Mouse (Mus musculus) kidney, embryonic 15.5 days (tissue): ENCODE measurements around the gene Cfap298. TPM values are rescaled to one million over a fixed set of nuclear protein-coding genes. Genes with fewer than 3 reads are reported as not detected.

Experiments used
- ATAC-seq: fragments of 200-750 bp; cut with Nextera tagmentation; replicated peaks from 2 replicates; pipeline ENCODE4 v1.8.0; 2017; ENCODE audit warnings: moderate TSS enrichment; ENCODE audit not compliant: low FRiP score
- H3K27ac ChIP-seq: fragments of 300-500 bp; sonication (generic); 2 replicates; pipeline ENCODE4 v1.5.1; 2015; ENCODE audit warnings: mild to moderate bottlenecking, inconsistent platforms
- H3K27me3 ChIP-seq: fragments of 300-500 bp; sonication (generic); 2 replicates; pipeline ENCODE4 v1.6.1; 2015; ENCODE audit warnings: inconsistent platforms
- H3K36me3 ChIP-seq: fragments of 300-500 bp; sonication (generic); 2 replicates; pipeline ENCODE4 v1.6.1; 2015; ENCODE audit warnings: inconsistent platforms
- H3K4me1 ChIP-seq: fragments of 300-500 bp; sonication (generic); 2 replicates; pipeline ENCODE4 v1.6.1; 2015; ENCODE audit warnings: inconsistent platforms
- H3K4me2 ChIP-seq: fragments of 300-500 bp; sonication (generic); 2 replicates; pipeline ENCODE4 v1.6.1; 2015; ENCODE audit warnings: moderate library complexity, mild to moderate bottlenecking, inconsistent platforms
- H3K4me3 ChIP-seq: fragments of 300-500 bp; sonication (generic); replicated peaks from 2 replicates; pipeline ENCODE4 v1.5.1; 2015; ENCODE audit warnings: mild to moderate bottlenecking, inconsistent platforms
- H3K9ac ChIP-seq: fragments of 300-500 bp; sonication (generic); 2 replicates; pipeline ENCODE4 v1.6.1; 2015; ENCODE audit warnings: mild to moderate bottlenecking, inconsistent platforms
- H3K9me3 ChIP-seq: fragments of 300-500 bp; sonication (generic); replicated peaks from 2 replicates; pipeline ENCODE4 v1.6.1; 2016; ENCODE audit warnings: inconsistent platforms
- WGBS: fragments of 180-500 bp; shearing (Covaris S2); methylation state at CpG from one replicate; pipeline ENCODE4 v1.1.7; 2015; ENCODE audit warnings: mixed read lengths; 5-methylcytosine and 5-hydroxymethylcytosine counted together
- microRNA-seq: library from miRNA; unstranded; fragments of <30 nt; microRNA quantifications from one replicate; pipeline ENCODE4, GENCODE M21; 2016
- polyA plus RNA-seq: library from polyadenylated mRNA; unstranded; fragments of >200 nt; fragmentation: Nextera tagmentation; extraction: Ambion mirVana; gene quantifications from 2 replicates; pipeline ENCODE4 v1.2.1, GENCODE M21; 2015

Cfap298 gene
- polyA plus RNA-seq, 1 experiment from 2014 or later: 37.0 TPM

DNA sequence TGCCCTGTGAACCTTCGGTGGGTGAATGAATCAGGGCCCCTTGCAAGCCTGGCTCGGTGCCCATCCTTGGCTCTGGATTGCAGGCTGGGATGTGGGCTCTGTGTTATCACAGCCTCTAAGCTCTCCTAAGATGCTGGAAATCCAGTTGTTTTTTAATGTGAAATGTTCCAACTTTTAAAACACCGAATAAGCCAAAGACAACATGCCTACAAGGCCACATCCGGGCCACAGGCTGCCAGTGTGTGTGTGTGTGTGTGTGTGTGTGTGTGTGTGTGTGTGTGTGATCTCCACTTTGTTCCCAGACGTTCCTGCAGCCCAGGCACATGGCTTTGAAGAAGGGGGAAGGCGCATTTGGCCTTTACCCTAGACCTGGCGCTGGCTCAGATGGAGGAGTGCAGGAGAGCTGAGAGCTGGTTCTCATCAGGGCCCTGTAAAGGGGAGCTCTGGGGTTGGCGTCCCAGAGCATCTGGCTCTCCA is 52.4 kb downstream of the Cfap298 start:
- no peak overlapping the region for H3K4me3 ChIP-seq
- 0 out of 2 replicates have a peak overlapping the region, but pooled peaks have one; percentile 0 for H3K27ac ChIP-seq
- no peaks in the 10 kb centered on the region for H3K27me3 ChIP-seq
- H3K4me1 ChIP-seq: peaks cover 15% of the 10 kb centered on the region
- ATAC-seq: peak; percentile 54; the same call in 1 of the 2 replicates
- H3K9me3 ChIP-seq: no peaks in the 10 kb centered on the region
- no peaks in the 10 kb centered on the region for H3K36me3 ChIP-seq
- H3K9ac ChIP-seq: no peak overlapping the region
- H3K4me2 ChIP-seq: no peak overlapping the region
- 52% methylated on average over 8 of the region's 8 CpGs for WGBS

DNA sequence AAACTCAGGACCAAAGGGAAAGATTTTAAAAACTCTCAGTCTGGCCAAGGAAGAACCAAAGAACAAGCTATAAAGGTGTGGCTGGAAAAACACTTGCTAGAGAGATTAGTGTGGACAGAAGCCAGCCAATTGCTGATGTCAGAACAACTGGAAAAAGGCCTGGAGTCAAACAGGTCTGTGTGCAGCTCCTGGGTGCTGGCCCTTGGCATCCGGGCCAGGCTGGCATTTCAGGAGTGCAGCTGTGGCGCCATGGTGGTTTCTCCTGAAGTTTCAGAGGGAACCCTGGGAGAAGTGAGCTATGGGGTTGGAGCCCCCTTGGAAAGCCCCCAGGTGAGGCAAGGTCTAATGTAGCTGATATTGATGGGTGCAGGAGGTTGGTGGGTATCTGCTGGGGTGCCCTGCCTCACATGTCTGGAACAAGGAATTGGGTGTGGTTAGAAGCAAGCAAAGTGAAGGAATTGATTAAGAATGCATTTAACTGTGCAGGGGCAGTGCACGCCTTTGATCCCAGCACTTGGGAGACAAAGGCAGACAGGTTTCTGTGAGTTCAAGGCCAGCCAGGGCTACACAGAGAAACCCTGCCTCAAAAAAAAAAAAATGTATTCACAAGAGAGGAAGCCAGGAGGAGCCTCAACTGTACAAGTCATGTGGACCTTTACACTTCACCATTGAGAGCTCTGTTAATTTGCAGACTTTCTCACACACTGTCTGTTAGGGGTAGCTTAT is 56.6 kb downstream of the Cfap298 start:
- H3K27ac ChIP-seq: no peak overlapping the region
- no peak for ATAC-seq
- WGBS: 94% methylated on average over 3 of the region's 3 CpGs
- H3K4me3 ChIP-seq: no peak overlapping the region
- no peaks in the 10 kb centered on the region for H3K27me3 ChIP-seq
- no peaks in the 10 kb centered on the region for H3K9me3 ChIP-seq
- no peak overlapping the region for H3K4me2 ChIP-seq
- H3K36me3 ChIP-seq: no peaks in the 10 kb centered on the region
- peaks cover 8% of the 10 kb centered on the region for H3K4me1 ChIP-seq
- H3K9ac ChIP-seq: no peak overlapping the region

Small RNAs within 50 kb of the gene (microRNA-seq; reads per million reads assigned to microRNA genes)
- not detected for gene Gm22933

Other genes with a start within 250 kb of the Cfap298 start
- gene Mis18a, start 207.7 kb downstream of the Cfap298 start, polyA plus RNA-seq: 63.7 and 69.1 TPM in 2 replicates
- gene Mrap, start 196.9 kb downstream of the Cfap298 start, polyA plus RNA-seq: 2.4 and 9.6 TPM in 2 replicates
- 8.7 and 9.0 TPM in 2 replicates for gene Urb1, start 124.7 kb downstream of the Cfap298 start, polyA plus RNA-seq
- 0.64 and 0.91 TPM in 2 replicates for gene Eva1c, start 108.4 kb downstream of the Cfap298 start, polyA plus RNA-seq
- gene Synj1, start 76.2 kb upstream of the Cfap298 start, polyA plus RNA-seq: 13.0 and 14.4 TPM in 2 replicates
- 52.8 and 55.7 TPM in 2 replicates for gene Paxbp1, start 109.4 kb upstream of the Cfap298 start, polyA plus RNA-seq
- gene 4932438H23Rik, start 160.0 kb upstream of the Cfap298 start, polyA plus RNA-seq: 0.08 TPM in 2 replicates